Mouse (Mus musculus): ENCODE measurements at regions not wholly inside any gene's neighbourhood (a gene's known extent, or its start where the extent isn't known, plus 50 kb on each side); places are given as distances from the start of the nearest gene placed in this dataset.
A peak's percentile ranks its signal among the peaks of the same experiment; 100 is the strongest.
"Not testable (repeated sequence)": the region's sequence is repeated elsewhere in the genome, so short reads cannot be mapped to it uniquely, and the experiment has no call there.

DNA sequence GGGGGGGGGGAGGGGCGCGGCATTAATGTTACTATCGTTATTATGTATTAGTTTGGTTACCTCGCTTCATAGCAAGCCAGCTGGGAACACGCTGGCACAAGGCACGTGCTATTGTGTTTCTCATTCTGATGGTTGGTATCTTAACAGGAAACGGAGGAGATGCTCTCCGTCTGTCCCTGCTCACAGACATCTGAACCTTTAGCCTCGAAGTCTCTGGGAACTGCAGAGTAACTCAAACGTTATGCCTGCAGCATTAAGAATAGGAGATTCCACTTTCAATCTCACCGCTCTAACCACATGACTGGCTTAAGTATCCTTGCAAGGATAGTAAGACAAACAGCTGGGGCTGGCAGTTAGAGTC, 80.0 kb downstream of the Nfkbiz start:
- Histone ChIP-seq H3K27me3 (ENCODE audit: control insufficient read depth, insufficient read depth, low read length) (no peaks in the 10 kb centered on the region), H3K9ac (ENCODE audit: low read length) (no peak overlapping the region), H3K4me3 (ENCODE audit: low read depth, low read length) (no peak overlapping the region), H3K4me2 (ENCODE audit: low read depth, severe bottlenecking) (no peak overlapping the region), H3K4me1 (ENCODE audit: control insufficient read depth, insufficient read depth, low read length) (no peaks in the 10 kb centered on the region), H3K27ac (replicated peaks; ENCODE audit: low read depth, low read length) (no peak overlapping the region), H3K36me3 (ENCODE audit: control insufficient read depth, insufficient read depth, low read length) (no peaks in the 10 kb centered on the region), H3K9me3 (ENCODE audit: control insufficient read depth, low read length) (no peaks in the 10 kb centered on the region)
- no peak for ATAC-seq (ENCODE audit: insufficient number of reproducible peaks, low FRiP score, low TSS enrichment, low read depth)
- no peak for DNase-seq (ENCODE audit: low spot score)
- 74% methylated on average over 11 of the region's 11 CpGs for WGBS

DNA sequence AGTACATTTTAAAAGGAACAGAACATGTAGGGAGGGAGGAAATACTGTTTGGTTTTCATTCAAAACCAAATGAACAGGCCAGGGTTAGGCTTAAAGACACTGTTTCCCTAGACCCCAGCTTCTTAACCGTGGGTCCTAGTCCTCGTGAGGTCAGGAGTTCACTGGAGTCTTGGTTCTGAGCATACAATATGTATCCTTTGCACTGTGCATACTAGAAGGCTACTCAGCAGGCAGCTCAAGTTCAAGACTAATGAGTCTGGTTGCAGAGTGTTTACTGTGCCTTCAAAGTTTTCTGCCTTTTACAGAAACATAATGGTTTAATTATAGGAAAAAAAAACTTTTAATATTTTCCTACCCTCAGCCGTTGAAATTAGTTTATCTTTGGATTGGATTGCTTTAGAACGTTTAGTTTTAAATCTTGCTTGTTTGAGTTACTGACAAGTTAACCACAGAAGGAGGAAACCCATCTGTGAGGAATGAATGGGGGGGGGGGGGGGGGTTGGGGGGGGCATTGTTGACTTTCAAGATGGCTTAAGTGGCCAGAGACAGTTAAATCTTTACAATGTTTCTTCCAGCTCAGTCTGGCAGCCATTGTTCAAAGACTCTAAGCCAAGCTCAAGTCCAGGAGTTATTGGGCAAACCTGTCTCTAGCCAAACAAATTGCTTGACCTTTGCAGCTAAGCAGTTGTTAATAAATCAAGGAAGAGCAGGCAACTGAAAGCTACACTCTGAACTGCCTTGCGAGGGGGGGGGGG, 80.6 kb downstream of the Nfkbiz start:
- H3K27me3 ChIP-seq (ENCODE audit: control insufficient read depth, insufficient read depth, low read length) = no peaks in the 10 kb centered on the region
- H3K9me3 ChIP-seq (ENCODE audit: control insufficient read depth, low read length) = no peaks in the 10 kb centered on the region
- H3K4me1 ChIP-seq (ENCODE audit: control insufficient read depth, insufficient read depth, low read length) = no peaks in the 10 kb centered on the region
- no peak overlapping the region for H3K4me2 ChIP-seq (ENCODE audit: low read depth, severe bottlenecking)
- peak; percentile 72 for ATAC-seq (ENCODE audit: insufficient number of reproducible peaks, low FRiP score, low TSS enrichment, low read depth)
- H3K4me3 ChIP-seq (ENCODE audit: low read depth, low read length) = no peak overlapping the region
- no peaks in the 10 kb centered on the region for H3K36me3 ChIP-seq (ENCODE audit: control insufficient read depth, insufficient read depth, low read length)
- H3K9ac ChIP-seq (ENCODE audit: low read length) = no peak overlapping the region
- no peak overlapping the region for H3K27ac ChIP-seq (replicated peaks; ENCODE audit: low read depth, low read length)
- WGBS = 28% methylated on average over 4 of the region's 5 CpGs
- DNase-seq (ENCODE audit: low spot score) = no peak

- H3K27me3 ChIP-seq (ENCODE audit: control insufficient read depth, insufficient read depth, low read length); H3K27ac ChIP-seq (replicated peaks; ENCODE audit: low read depth, low read length); H3K36me3 ChIP-seq (ENCODE audit: control insufficient read depth, insufficient read depth, low read length); ATAC-seq (ENCODE audit: insufficient number of reproducible peaks, low FRiP score, low TSS enrichment, low read depth); DNase-seq (ENCODE audit: low spot score); H3K9ac ChIP-seq (ENCODE audit: low read length); H3K4me1 ChIP-seq (ENCODE audit: control insufficient read depth, insufficient read depth, low read length); H3K4me2 ChIP-seq (ENCODE audit: low read depth, severe bottlenecking); H3K9me3 ChIP-seq (ENCODE audit: control insufficient read depth, low read length); H3K4me3 ChIP-seq (ENCODE audit: low read depth, low read length): not testable (repeated sequence)
- WGBS = 92% methylated on average over 3 of the region's 3 CpGs
Measured at GRCm38 (mm10) chr16:55757422-55757815, 81.3 kb downstream of the Nfkbiz start.

DNA sequence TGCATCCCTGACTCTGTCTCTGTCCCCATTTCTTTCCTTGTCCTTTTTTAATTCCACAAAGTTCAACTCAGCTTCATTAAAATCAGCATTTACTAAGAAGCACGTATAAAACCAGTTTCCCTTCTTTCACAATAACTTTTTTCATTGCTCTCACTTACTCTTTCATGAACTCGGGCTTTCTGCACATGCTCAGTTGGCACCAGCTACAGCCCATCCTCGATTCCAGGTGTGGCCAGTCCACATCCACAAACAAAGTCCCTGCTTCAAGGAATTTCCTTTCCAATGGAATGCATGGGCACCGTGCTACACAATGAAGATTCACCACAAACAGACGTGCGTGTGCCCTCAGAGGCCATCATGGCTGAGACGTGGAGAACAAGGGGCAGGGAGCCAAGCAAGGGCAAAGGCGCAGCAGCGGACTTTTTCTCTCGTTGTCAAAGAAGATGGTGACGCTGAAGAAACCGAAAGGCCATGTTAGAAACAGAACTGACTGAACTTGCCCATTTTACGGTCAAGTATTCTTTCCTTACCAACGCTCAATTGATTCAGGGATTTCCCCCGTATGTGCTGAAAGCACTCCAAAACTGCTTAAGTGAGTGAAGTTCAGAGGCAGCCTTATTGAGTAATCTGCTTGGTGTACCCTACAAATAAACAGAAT, 81.8 kb downstream of the Nfkbiz start:
- no peak for ATAC-seq (ENCODE audit: insufficient number of reproducible peaks, low FRiP score, low TSS enrichment, low read depth)
- Histone ChIP-seq H3K4me1 (ENCODE audit: control insufficient read depth, insufficient read depth, low read length) (no peaks in the 10 kb centered on the region), H3K27me3 (ENCODE audit: control insufficient read depth, insufficient read depth, low read length) (no peaks in the 10 kb centered on the region), H3K4me3 (ENCODE audit: low read depth, low read length) (no peak overlapping the region), H3K9me3 (ENCODE audit: control insufficient read depth, low read length) (no peaks in the 10 kb centered on the region), H3K36me3 (ENCODE audit: control insufficient read depth, insufficient read depth, low read length) (no peaks in the 10 kb centered on the region), H3K27ac (replicated peaks; ENCODE audit: low read depth, low read length) (no peak overlapping the region), H3K4me2 (ENCODE audit: low read depth, severe bottlenecking) (no peak overlapping the region), H3K9ac (ENCODE audit: low read length) (no peak overlapping the region)
- DNase-seq (ENCODE audit: low spot score) = no peak
- 92% methylated on average over 15 of the region's 15 CpGs for WGBS

GRCm38 (mm10) chr16:55755309-55755832, 83.3 kb downstream of the Nfkbiz start:
- H3K4me1 ChIP-seq (ENCODE audit: control insufficient read depth, insufficient read depth, low read length) = no peaks in the 10 kb centered on the region
- DNase-seq (ENCODE audit: low spot score) (no peak), ATAC-seq (ENCODE audit: insufficient number of reproducible peaks, low FRiP score, low TSS enrichment, low read depth) (no peak)
- WGBS = 77% methylated on average over 6 of the region's 6 CpGs
- H3K36me3 ChIP-seq (ENCODE audit: control insufficient read depth, insufficient read depth, low read length) = no peaks in the 10 kb centered on the region
- H3K9me3 ChIP-seq (ENCODE audit: control insufficient read depth, low read length) = no peaks in the 10 kb centered on the region
- no peak overlapping the region for H3K4me2 ChIP-seq (ENCODE audit: low read depth, severe bottlenecking)
- H3K27me3 ChIP-seq (ENCODE audit: control insufficient read depth, insufficient read depth, low read length) = no peaks in the 10 kb centered on the region
- H3K4me3 ChIP-seq (ENCODE audit: low read depth, low read length) = no peak overlapping the region
- H3K27ac ChIP-seq (replicated peaks; ENCODE audit: low read depth, low read length) = no peak overlapping the region
- no peak overlapping the region for H3K9ac ChIP-seq (ENCODE audit: low read length)

DNA sequence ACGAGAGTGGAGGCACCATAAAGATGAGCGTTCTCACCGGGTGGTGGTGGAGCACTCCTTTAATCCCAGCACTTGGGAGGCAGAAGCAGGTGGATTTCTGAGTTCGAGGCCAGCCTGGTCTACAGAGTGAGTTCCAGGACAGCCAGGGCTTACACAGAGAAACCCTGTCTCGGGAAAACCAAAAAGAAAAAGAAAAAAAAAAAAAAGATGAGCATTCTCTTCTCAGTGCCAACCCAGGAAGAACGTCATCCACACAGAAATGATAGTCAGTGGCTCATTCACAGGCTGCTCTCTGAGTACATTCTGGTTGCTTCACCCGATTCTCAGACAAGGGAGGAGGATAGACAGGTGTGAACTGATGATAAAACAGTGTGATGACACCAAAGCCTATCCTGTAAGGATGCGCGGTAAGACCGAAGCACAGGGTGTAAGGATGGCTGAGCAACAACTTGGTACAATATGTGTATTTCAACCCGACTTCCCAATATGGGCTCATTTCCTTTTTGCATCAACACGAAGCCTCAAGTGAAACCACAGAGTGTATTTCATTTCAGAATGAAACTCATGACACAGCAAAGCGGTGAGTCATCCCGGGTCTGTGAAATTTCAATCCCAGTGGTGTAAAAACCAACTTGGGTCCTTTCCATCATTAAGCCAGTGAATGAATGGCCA, 84.5 kb downstream of the Nfkbiz start:
- Histone ChIP-seq H3K4me2 (ENCODE audit: low read depth, severe bottlenecking) (no peak overlapping the region), H3K4me1 (ENCODE audit: control insufficient read depth, insufficient read depth, low read length) (no peaks in the 10 kb centered on the region), H3K9ac (ENCODE audit: low read length) (no peak overlapping the region), H3K36me3 (ENCODE audit: control insufficient read depth, insufficient read depth, low read length) (no peaks in the 10 kb centered on the region), H3K4me3 (ENCODE audit: low read depth, low read length) (no peak overlapping the region), H3K27me3 (ENCODE audit: control insufficient read depth, insufficient read depth, low read length) (no peaks in the 10 kb centered on the region), H3K27ac (replicated peaks; ENCODE audit: low read depth, low read length) (no peak overlapping the region), H3K9me3 (ENCODE audit: control insufficient read depth, low read length) (no peaks in the 10 kb centered on the region)
- no peak for DNase-seq (ENCODE audit: low spot score)
- WGBS = 89% methylated on average over 14 of the region's 14 CpGs
- no peak for ATAC-seq (ENCODE audit: insufficient number of reproducible peaks, low FRiP score, low TSS enrichment, low read depth)

DNA sequence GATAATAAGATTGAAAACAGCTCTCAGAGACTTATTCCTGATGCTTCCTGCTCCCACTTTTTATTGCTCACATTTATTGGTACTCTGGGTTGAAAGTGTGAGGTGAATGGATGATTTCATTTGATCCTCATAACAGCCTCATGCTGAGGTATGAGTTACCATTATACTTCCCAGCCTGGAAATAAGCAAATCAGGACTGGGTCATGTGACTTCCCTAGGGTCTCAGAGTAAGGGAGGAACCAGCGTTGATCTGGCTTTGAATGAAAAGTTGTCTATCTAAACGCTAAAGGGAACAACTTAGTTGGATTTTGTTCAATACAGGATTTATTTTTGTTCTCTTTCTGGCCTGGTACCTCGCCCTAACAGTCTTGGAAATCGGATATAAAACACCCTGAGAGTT, 85.3 kb downstream of the Nfkbiz start:
- Histone ChIP-seq H3K4me2 (ENCODE audit: low read depth, severe bottlenecking) (no peak overlapping the region), H3K4me1 (ENCODE audit: control insufficient read depth, insufficient read depth, low read length) (no peaks in the 10 kb centered on the region), H3K4me3 (ENCODE audit: low read depth, low read length) (no peak overlapping the region), H3K9ac (ENCODE audit: low read length) (no peak overlapping the region), H3K27ac (replicated peaks; ENCODE audit: low read depth, low read length) (no peak overlapping the region), H3K27me3 (ENCODE audit: control insufficient read depth, insufficient read depth, low read length) (no peaks in the 10 kb centered on the region), H3K9me3 (ENCODE audit: control insufficient read depth, low read length) (no peaks in the 10 kb centered on the region), H3K36me3 (ENCODE audit: control insufficient read depth, insufficient read depth, low read length) (no peaks in the 10 kb centered on the region)
- 75% methylated on average over 4 of the region's 4 CpGs for WGBS
- ATAC-seq (ENCODE audit: insufficient number of reproducible peaks, low FRiP score, low TSS enrichment, low read depth) (no peak), DNase-seq (ENCODE audit: low spot score) (no peak)

DNA sequence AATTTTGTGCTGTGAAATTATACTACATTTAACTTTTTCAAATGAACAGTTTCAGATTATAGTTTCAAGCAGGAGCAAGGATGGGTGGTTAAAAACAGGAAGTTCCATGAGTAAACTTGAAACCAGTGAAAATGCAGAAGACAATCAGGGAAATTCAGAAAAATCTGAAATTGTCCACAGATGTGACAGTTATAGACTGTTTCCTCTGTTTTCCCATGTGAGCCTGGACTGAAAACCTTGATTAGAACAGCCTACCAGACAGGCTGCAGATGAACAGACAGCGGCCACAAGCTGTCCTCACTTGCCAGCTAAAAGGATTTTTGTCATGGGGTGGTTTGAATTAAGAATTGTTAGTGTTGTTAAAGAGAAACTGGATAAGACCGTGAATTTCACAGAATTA, 91.4 kb downstream of the Nfkbiz start:
- Histone ChIP-seq H3K9me3 (ENCODE audit: control insufficient read depth, low read length) (no peaks in the 10 kb centered on the region), H3K4me1 (ENCODE audit: control insufficient read depth, insufficient read depth, low read length) (no peaks in the 10 kb centered on the region), H3K36me3 (ENCODE audit: control insufficient read depth, insufficient read depth, low read length) (no peaks in the 10 kb centered on the region), H3K27ac (replicated peaks; ENCODE audit: low read depth, low read length) (no peak overlapping the region), H3K4me2 (ENCODE audit: low read depth, severe bottlenecking) (no peak overlapping the region), H3K4me3 (ENCODE audit: low read depth, low read length) (no peak overlapping the region), H3K9ac (ENCODE audit: low read length) (no peak overlapping the region), H3K27me3 (ENCODE audit: control insufficient read depth, insufficient read depth, low read length) (no peaks in the 10 kb centered on the region)
- no peak for DNase-seq (ENCODE audit: low spot score)
- 51% methylated on average over 2 of the region's 2 CpGs for WGBS
- no peak for ATAC-seq (ENCODE audit: insufficient number of reproducible peaks, low FRiP score, low TSS enrichment, low read depth)

Measured in limb, embryonic 11.5 days (tissue).